Mouse (Mus musculus): ENCODE measurements at regions not wholly inside any gene's neighbourhood (a gene's known extent, or its start where the extent isn't known, plus 50 kb on each side); places are given as distances from the start of the nearest gene placed in this dataset.

- TF ChIP-seq POLR2A (IDR thresholded peaks at IDR 0.05; ENCODE audit: borderline replicate concordance, insufficient read depth, low read length) (no peak), CTCF (IDR thresholded peaks at IDR 0.05; ENCODE audit: borderline replicate concordance, insufficient read depth, low read depth, low read length) (no peak)
Measured at GRCm38 (mm10) chr10:120541618-120542017, 65.3 kb upstream of the Hmga2 start.

Data from cerebellum, adult 2 months (tissue).